Mouse (Mus musculus) spleen, adult 2 months (tissue): ENCODE results near the gene Trp53i13. TPM values are rescaled to one million over a fixed set of nuclear protein-coding genes. Genes with fewer than 3 reads are reported as not detected.

Source experiments
- DNase-seq, 2 experiments: peaks; one replicate each; pipeline versions ENCODE4 v3.0.0 to v3.0.0-alpha.2; 2012 to 2021; ENCODE audit warnings: low spot score in 2 of 2, low read depth in 1 of 2
- H3K27ac ChIP-seq: fragments of 200-500 bp; 2 replicates; pipeline ENCODE4 v1.5.1; 2012; ENCODE audit warnings: low read length, inconsistent platforms; ENCODE audit not compliant: insufficient read depth
- H3K27me3 ChIP-seq: fragments of 200-500 bp; 2 replicates; pipeline ENCODE4 v1.6.1; 2012; ENCODE audit warnings: mild to moderate bottlenecking, moderate library complexity, low read length, inconsistent platforms; ENCODE audit not compliant: control insufficient read depth, insufficient read depth
- H3K36me3 ChIP-seq: fragments of 200-500 bp; 2 replicates; pipeline ENCODE4 v1.6.1; 2012; ENCODE audit warnings: mild to moderate bottlenecking, low read length, inconsistent platforms; ENCODE audit not compliant: control insufficient read depth, insufficient read depth
- H3K4me1 ChIP-seq: fragments of 200-500 bp; 2 replicates; pipeline ENCODE4 v1.6.1; 2011; ENCODE audit warnings: inconsistent platforms; ENCODE audit not compliant: control insufficient read depth, insufficient read depth, insufficient read length
- H3K4me3 ChIP-seq: fragments of 200-500 bp; 2 replicates; pipeline ENCODE4 v1.5.1; 2011; ENCODE audit warnings: mild to moderate bottlenecking, inconsistent platforms; ENCODE audit not compliant: insufficient read depth, insufficient read length; ENCODE audit errors: extremely low read depth
- CTCF ChIP-seq: fragments of 200-500 bp; IDR thresholded peaks from 2 replicates; pipeline ENCODE4 v1.5.1; 2011; ENCODE audit warnings: mild to moderate bottlenecking, inconsistent platforms; ENCODE audit not compliant: insufficient read depth, insufficient read length, insufficient replicate concordance; ENCODE audit errors: extremely low read depth
- POLR2A ChIP-seq: fragments of 200-500 bp; IDR thresholded peaks from 2 replicates; pipeline ENCODE4 v1.6.1; 2011; ENCODE audit warnings: low read depth, low read length, inconsistent platforms
- WGBS: fragments of 180-500 bp; shearing (Covaris S2); methylation state at CpG from one replicate; pipeline ENCODE4 v1.1.7; 2018; 5-methylcytosine and 5-hydroxymethylcytosine counted together
- polyA plus RNA-seq: library from polyadenylated mRNA; depleted of rRNA; stranded (reverse); fragments of >200 nt; gene quantifications from 2 replicates; pipeline ENCODE4 v1.2.3, GENCODE M21; 2012

Trp53i13 gene
- polyA plus RNA-seq, 1 experiment: 16.6 TPM

GRCm38 (mm10) chr11:77485229-77485628 lies 30.6 kb downstream of the Trp53i13 start:
- TF ChIP-seq CTCF (no peak), POLR2A (no peak)
- Histone ChIP-seq H3K27ac (no peak overlapping the region), H3K4me3 (no peak overlapping the region), H3K36me3 (no peaks in the 10 kb centered on the region), H3K27me3 (peaks cover 13% of the 10 kb centered on the region), H3K4me1 (peaks cover 10% of the 10 kb centered on the region)
- no peak for DNase-seq
- WGBS: 85% methylated on average over 6 of the region's 6 CpGs

DNA sequence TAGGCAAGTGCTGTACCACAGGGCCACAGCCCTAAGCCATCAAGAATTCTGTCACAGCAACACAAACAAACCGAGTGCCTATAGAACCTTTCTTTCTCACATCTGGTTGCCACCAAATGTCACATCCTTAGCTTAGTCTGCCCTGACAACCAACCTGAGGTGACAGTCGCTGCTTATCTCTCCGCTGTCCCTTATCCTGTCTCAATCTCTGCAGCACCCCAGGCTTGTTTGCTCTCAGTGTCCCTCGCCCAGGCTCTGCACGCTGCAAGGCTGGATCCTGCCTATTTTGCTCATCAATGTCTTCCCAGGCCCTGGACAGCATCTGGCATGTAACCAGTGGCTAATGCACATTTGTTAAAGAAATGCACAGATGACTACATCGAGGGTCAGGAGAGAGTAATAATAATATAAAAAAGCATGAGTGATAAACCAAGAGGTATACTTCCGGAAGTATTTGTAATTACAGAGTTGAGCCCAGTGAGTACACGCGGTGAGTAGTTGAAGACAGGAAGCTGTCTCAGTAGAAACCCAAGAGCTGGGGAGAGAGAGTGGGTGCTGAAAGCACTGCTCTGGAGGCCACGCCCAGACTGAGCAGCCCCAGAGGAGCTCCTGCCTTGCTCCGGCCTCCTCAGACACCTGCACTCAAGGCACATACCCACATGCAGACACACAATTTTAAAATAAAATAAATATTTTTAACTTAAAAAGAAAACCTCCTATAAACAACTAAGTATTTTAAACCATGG lies 32.1 kb downstream of the Trp53i13 start:
- peak; percentile 35 to 54 for DNase-seq
- Histone ChIP-seq H3K4me3 (no peak overlapping the region), H3K4me1 (peaks cover 6% of the 10 kb centered on the region), H3K27me3 (peaks cover 2% of the 10 kb centered on the region; the same call in 1 of the 2 replicates), H3K36me3 (no peaks in the 10 kb centered on the region), H3K27ac (peak overlapping the region; percentile 4)
- WGBS: 41% methylated on average over 11 of the region's 11 CpGs
- TF ChIP-seq POLR2A (no peak), CTCF (no peak)

GRCm38 (mm10) chr11:77483043-77483442 lies 32.7 kb downstream of the Trp53i13 start:
- Histone ChIP-seq H3K4me1 (peaks cover 6% of the 10 kb centered on the region), H3K36me3 (no peaks in the 10 kb centered on the region), H3K27ac (peak overlapping the region; percentile 4), H3K27me3 (no peaks in the 10 kb centered on the region), H3K4me3 (no peak overlapping the region)
- TF ChIP-seq POLR2A (no peak), CTCF (no peak)
- WGBS: 61% methylated on average over 3 of the region's 3 CpGs
- no peak for DNase-seq

DNA sequence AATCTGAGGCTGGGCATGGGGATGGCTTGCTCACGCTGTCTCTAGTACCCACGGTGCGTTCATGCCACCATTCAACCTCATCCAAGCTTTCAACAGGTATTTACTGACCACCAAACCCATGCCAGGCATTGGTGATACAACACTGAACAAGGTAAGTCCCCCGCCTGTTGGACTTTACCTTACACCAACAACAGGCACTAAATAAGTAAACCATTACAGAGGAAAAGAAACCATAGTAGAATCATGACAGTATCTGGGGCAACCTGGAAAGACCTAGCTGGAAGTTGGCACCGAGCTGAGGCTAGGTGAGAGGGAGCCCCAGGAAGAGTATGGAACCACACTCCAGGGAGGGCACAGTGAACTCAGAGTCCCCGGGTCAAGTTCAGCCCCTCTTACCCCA lies 38.9 kb downstream of the Trp53i13 start:
- no peak overlapping the region for H3K4me3 ChIP-seq
- 86% methylated on average over 6 of the region's 6 CpGs for WGBS
- no peak for TF ChIP-seq POLR2A
- no peak for TF ChIP-seq CTCF
- H3K27me3 ChIP-seq: no peaks in the 10 kb centered on the region
- no peaks in the 10 kb centered on the region for H3K4me1 ChIP-seq
- H3K36me3 ChIP-seq: no peaks in the 10 kb centered on the region
- DNase-seq: no peak
- no peak overlapping the region for H3K27ac ChIP-seq

DNA sequence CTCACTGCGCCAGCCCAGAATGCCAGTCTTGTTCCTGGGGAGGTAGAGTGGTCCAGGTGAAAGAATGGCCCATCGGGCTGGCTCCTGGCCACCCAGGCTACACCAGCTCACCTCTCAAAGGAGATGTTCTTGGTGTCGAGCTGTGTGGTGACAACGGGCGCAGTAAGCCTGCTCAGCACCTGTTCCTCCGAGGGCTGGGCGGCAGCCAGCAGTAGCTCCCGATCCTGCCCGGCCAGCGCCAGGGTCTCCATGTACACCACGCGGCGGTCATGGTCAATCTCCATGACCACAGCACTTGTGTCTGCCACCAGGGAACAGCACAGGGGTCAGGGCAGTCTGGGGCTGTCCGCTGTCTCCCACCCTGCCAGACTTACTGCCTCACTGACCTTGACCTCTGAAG lies 39.6 kb downstream of the Trp53i13 start:
- H3K36me3 ChIP-seq: no peaks in the 10 kb centered on the region

GRCm38 (mm10) chr11:77472775-77473174 lies 43.0 kb downstream of the Trp53i13 start:
- H3K4me3 ChIP-seq: no peak overlapping the region
- H3K4me1 ChIP-seq: peaks cover under 1% of the 10 kb centered on the region; the same call in 1 of the 2 replicates
- WGBS: 95% methylated on average over 16 of the region's 16 CpGs
- DNase-seq: no peak
- H3K27ac ChIP-seq: no peak overlapping the region
- H3K36me3 ChIP-seq: no peaks in the 10 kb centered on the region
- no peaks in the 10 kb centered on the region for H3K27me3 ChIP-seq
- no peak for TF ChIP-seq POLR2A
- no peak for TF ChIP-seq CTCF

More for the DNA sequence above, 39.6 kb downstream of the Trp53i13 start:
- H3K27ac ChIP-seq: no peak overlapping the region
- TF ChIP-seq POLR2A: no peak
- no peak for TF ChIP-seq CTCF
- H3K4me3 ChIP-seq: no peak overlapping the region
- WGBS: 93% methylated on average over 14 of the region's 14 CpGs
- no peaks in the 10 kb centered on the region for H3K27me3 ChIP-seq
- no peak for DNase-seq
- H3K4me1 ChIP-seq: no peaks in the 10 kb centered on the region

GRCm38 (mm10) chr11:77471407-77471806 lies 44.4 kb downstream of the Trp53i13 start:
- no peak for DNase-seq
- no peaks in the 10 kb centered on the region for H3K27me3 ChIP-seq
- H3K27ac ChIP-seq: no peak overlapping the region
- TF ChIP-seq POLR2A (no peak), CTCF (no peak)
- peaks cover 7% of the 10 kb centered on the region for H3K4me1 ChIP-seq
- WGBS: 95% methylated on average over 29 of the region's 29 CpGs
- no peak overlapping the region for H3K4me3 ChIP-seq
- no peaks in the 10 kb centered on the region for H3K36me3 ChIP-seq
